Mouse (Mus musculus): ENCODE data around the gene Zfp871.
"Not testable (repeated sequence)": the region's sequence is repeated elsewhere in the genome, so short reads cannot be mapped to it uniquely, and the experiment has no call there.

Gene Zfp871

DNA sequence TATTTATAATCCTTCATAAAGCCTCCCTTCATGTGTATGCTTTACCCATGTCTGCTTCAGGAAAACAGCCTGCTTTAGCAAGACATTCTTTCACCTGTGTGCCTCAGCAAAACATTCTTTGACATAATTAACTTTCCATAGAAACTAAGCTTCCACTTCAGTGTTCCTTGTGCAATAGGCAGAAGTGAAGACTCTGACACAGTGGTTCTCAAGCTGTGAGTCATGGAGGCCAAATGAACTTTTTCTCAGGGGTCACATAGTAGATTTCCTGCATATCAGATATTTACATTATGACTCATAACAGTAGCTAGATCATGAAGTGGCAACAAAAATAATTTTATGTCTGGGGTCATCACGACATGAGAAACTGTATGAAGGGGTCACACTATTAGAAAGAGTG lies 49.7 kb downstream of the Zfp871 start:
- no peak for DNase-seq (ENCODE audit: low spot score in 2 of 2)

DNA sequence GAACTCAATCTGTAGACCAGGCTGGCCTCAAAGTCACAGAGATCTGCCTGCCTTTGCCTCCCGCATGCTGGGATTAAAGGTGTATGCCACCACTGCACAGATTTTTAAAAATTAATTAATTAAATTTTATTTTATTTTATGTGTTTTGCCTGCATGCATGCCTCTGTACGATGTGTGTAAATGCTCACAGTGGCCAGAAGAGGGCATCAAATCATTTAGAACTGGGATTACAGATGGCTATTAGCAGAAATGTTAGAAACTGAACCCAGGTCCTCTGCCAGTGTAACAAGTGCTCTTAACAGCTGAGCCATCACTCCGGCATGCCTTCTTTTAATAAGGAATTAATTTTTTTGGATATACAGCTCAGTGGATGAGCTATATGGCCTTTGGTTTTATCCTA lies 59.1 kb downstream of the Zfp871 start:
- no peak for DNase-seq (ENCODE audit: low spot score in 2 of 2)

DNA sequence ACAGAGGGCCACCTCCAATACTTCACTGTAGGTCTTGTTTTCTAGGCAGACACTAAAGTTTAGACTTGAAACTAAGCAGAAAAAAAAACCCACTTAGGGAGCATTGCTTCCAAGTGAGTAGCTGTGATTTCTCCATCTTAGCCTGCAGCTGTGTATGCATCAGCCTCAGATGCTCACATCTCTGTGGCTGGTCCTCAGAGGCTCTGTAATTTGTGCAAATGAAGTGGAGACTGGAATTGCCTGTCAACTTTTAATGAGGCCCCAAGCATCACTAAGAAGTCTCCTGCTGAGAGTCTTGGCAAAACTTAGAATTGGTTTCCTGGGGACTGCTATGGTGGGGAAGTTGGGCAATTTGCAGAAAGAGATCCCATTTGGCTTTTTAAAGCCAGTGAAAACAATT lies 61.7 kb downstream of the Zfp871 start:
- DNase-seq (ENCODE audit: low spot score in 2 of 2): not testable (repeated sequence)

DNA sequence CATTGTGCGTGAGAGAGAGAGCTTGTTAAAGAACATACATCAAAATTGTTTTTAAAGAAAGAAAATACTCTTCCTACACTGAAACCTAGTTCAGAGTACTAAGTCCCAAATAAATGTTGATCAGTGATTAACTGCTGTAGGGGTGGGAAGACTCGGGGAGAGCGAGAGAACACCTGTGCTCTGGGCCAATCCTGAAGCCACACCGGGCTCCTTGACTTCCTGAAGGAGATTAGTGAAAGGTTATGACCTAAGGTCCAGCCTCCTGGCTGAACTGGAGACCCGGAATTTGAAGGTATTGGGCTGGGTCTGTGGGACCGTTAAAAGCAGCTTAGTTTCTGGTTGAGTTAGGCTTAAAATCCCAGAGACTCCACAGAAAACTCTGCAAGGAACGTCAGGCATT lies 65.3 kb downstream of the Zfp871 start:
- DNase-seq (ENCODE audit: low spot score in 2 of 2): no peak

DNA sequence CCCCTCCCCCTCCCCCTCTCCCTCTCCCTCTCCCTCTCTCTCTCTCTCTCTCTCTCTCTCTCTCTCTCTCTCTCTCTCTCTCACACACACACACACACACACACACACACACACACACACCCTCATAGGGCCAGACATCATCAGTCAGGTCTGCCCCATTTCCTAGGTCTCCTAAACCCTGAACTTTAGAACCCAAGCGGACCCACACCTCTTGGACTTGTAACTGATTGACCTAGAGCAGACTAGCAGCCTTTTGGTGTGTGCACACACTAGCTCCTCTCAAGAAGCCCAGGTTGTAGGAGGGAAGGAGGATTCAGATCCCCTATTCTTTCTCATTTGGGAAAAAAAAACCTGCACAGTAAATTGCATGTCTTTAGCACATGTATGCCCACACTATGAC lies 65.9 kb downstream of the Zfp871 start:
- not testable (repeated sequence) for DNase-seq (ENCODE audit: low spot score in 2 of 2)
